Mouse (Mus musculus) embryonic facial prominence, embryonic 15.5 days (tissue): ENCODE data around the gene Epb41. TPM values are rescaled to one million over a fixed set of nuclear protein-coding genes. Genes with fewer than 3 reads are reported as not detected.

Experiments
- ATAC-seq: fragments of 200-750 bp; cut with Nextera tagmentation; 2 replicates; pipeline ENCODE4 v1.8.0; 2017; ENCODE audit warnings: low read depth, moderate TSS enrichment; ENCODE audit not compliant: insufficient number of reproducible peaks, low FRiP score, low TSS enrichment
- H3K27ac ChIP-seq: fragments of 300-500 bp; sonication (generic); replicated peaks from 2 replicates; pipeline ENCODE4 v1.5.1; 2015; ENCODE audit warnings: mild to moderate bottlenecking, inconsistent platforms
- H3K27me3 ChIP-seq: fragments of 300-500 bp; sonication (generic); 2 replicates; pipeline ENCODE4 v1.6.1; 2015; ENCODE audit warnings: inconsistent platforms
- H3K36me3 ChIP-seq: fragments of 300-500 bp; sonication (generic); 2 replicates; pipeline ENCODE4 v1.6.1; 2015; ENCODE audit warnings: mild to moderate bottlenecking, inconsistent platforms
- H3K4me1 ChIP-seq: fragments of 300-500 bp; sonication (generic); 2 replicates; pipeline ENCODE4 v1.6.1; 2015; ENCODE audit warnings: inconsistent platforms
- H3K4me2 ChIP-seq: fragments of 300-500 bp; sonication (generic); replicated peaks from 2 replicates; pipeline ENCODE4 v1.6.1; 2015; ENCODE audit warnings: mild to moderate bottlenecking, inconsistent platforms
- H3K4me3 ChIP-seq: fragments of 300-500 bp; sonication (generic); replicated peaks from 2 replicates; pipeline ENCODE4 v1.5.1; 2015; ENCODE audit warnings: mild to moderate bottlenecking, inconsistent platforms
- H3K9ac ChIP-seq: fragments of 300-500 bp; sonication (generic); 2 replicates; pipeline ENCODE4 v1.6.1; 2015; ENCODE audit warnings: inconsistent platforms
- H3K9me3 ChIP-seq: fragments of 300-500 bp; sonication (generic); replicated peaks from 2 replicates; pipeline ENCODE4 v1.6.1; 2016; ENCODE audit warnings: inconsistent platforms
- WGBS: fragments of 180-500 bp; shearing (Covaris S2); methylation state at CpG from one replicate; pipeline ENCODE4 v1.1.7; 2015; 5-methylcytosine and 5-hydroxymethylcytosine counted together
- polyA plus RNA-seq: library from polyadenylated mRNA; unstranded; fragments of >200 nt; fragmentation: Nextera tagmentation; extraction: Ambion mirVana; gene quantifications from 2 replicates; pipeline ENCODE4 v1.2.1, GENCODE M21; 2015

The Epb41 gene
- polyA plus RNA-seq, 1 experiment from 2014 or later: 58.0 TPM

GRCm38 (mm10) chr4:131940846-131941245 lies 134.3 kb downstream of the Epb41 start:
- no peak overlapping the region for H3K4me3 ChIP-seq
- H3K27me3 ChIP-seq: no peaks in the 10 kb centered on the region
- H3K27ac ChIP-seq: no peak overlapping the region
- no peaks in the 10 kb centered on the region for H3K9me3 ChIP-seq
- peaks cover 13% of the 10 kb centered on the region for H3K4me1 ChIP-seq
- H3K9ac ChIP-seq: no peak overlapping the region
- ATAC-seq: no peak
- WGBS: 92% methylated on average over 4 of the region's 4 CpGs
- no peak overlapping the region for H3K4me2 ChIP-seq
- H3K36me3 ChIP-seq: peaks cover 9% of the 10 kb centered on the region; the same call in 1 of the 2 replicates

GRCm38 (mm10) chr4:131939459-131939858 lies 135.7 kb downstream of the Epb41 start:
- no peak overlapping the region for H3K27ac ChIP-seq
- H3K9ac ChIP-seq: no peak overlapping the region
- no peak for ATAC-seq
- H3K9me3 ChIP-seq: no peaks in the 10 kb centered on the region
- WGBS: 88% methylated on average over 2 of the region's 2 CpGs
- H3K36me3 ChIP-seq: peaks cover 15% of the 10 kb centered on the region
- H3K4me2 ChIP-seq: no peak overlapping the region
- H3K4me1 ChIP-seq: peaks cover 17% of the 10 kb centered on the region
- no peaks in the 10 kb centered on the region for H3K27me3 ChIP-seq
- no peak overlapping the region for H3K4me3 ChIP-seq

GRCm38 (mm10) chr4:131929146-131929545 lies 146.0 kb downstream of the Epb41 start:
- 77% methylated on average over 6 of the region's 6 CpGs for WGBS

GRCm38 (mm10) chr4:131924096-131924810 lies 150.9 kb downstream of the Epb41 start:
- Histone ChIP-seq H3K27me3 (peaks cover 20% of the 10 kb centered on the region), H3K4me1 (peaks cover 62% of the 10 kb centered on the region), H3K36me3 (peaks cover 18% of the 10 kb centered on the region), H3K4me3 (no peak overlapping the region), H3K27ac (peak overlapping the region; percentile 31), H3K9ac (no peak overlapping the region), H3K9me3 (no peaks in the 10 kb centered on the region), H3K4me2 (0 out of 2 replicates have a peak overlapping the region, but pooled peaks have one; percentile 5)
- ATAC-seq: no peak
- 47% methylated on average over 6 of the region's 6 CpGs for WGBS

More at GRCm38 (mm10) chr4:131929146-131929545, 146.0 kb downstream of the Epb41 start:
- Histone ChIP-seq H3K9ac (no peak overlapping the region), H3K27me3 (no peaks in the 10 kb centered on the region), H3K9me3 (no peaks in the 10 kb centered on the region), H3K36me3 (peaks cover 38% of the 10 kb centered on the region), H3K4me2 (no peak overlapping the region), H3K4me3 (no peak overlapping the region), H3K27ac (no peak overlapping the region), H3K4me1 (peaks cover 19% of the 10 kb centered on the region)
- ATAC-seq: no peak

GRCm38 (mm10) chr4:131922404-131922803 lies 152.7 kb downstream of the Epb41 start:
- Histone ChIP-seq H3K27ac (0 out of 2 replicates have a peak overlapping the region, but pooled peaks have one; percentile 95), H3K27me3 (peaks cover 20% of the 10 kb centered on the region), H3K9ac (peak overlapping the region; percentile 45), H3K4me3 (peak overlapping the region; percentile 67), H3K4me2 (peak overlapping the region; percentile 79), H3K36me3 (peaks cover 6% of the 10 kb centered on the region; the same call in 1 of the 2 replicates), H3K4me1 (peaks cover 77% of the 10 kb centered on the region), H3K9me3 (no peaks in the 10 kb centered on the region)
- WGBS: 55% methylated on average over 15 of the region's 15 CpGs
- ATAC-seq: no peak

GRCm38 (mm10) chr4:131921461-131922346 lies 153.4 kb downstream of the Epb41 start, which contains the start of gene Tmem200b:
TSS of gene Tmem200b (plus strand) at chr4:131921771.
- Histone ChIP-seq H3K4me1 (peaks cover 83% of the 10 kb centered on the region), H3K27me3 (peaks cover 24% of the 10 kb centered on the region), H3K4me2 (peak within 1 kb of the TSS; percentile 79), H3K9me3 (no peaks in the 10 kb centered on the region), H3K36me3 (peaks cover 6% of the 10 kb centered on the region; the same call in 1 of the 2 replicates), H3K9ac (peak within 1 kb of the TSS; percentile 45), H3K4me3 (peak within 1 kb of the TSS; percentile 67), H3K27ac (peak within 1 kb of the TSS; percentile 95)
- ATAC-seq: no peak
- under 1% methylated on average over 97 of the region's 130 CpGs for WGBS

GRCm38 (mm10) chr4:131920595-131921351 lies 154.3 kb downstream of the Epb41 start:
- H3K9ac ChIP-seq: peak overlapping the region; percentile 45
- no peaks in the 10 kb centered on the region for H3K9me3 ChIP-seq
- peaks cover 6% of the 10 kb centered on the region; the same call in 1 of the 2 replicates for H3K36me3 ChIP-seq
- WGBS: under 1% methylated on average over 71 of the region's 76 CpGs
- H3K27me3 ChIP-seq: peaks cover 33% of the 10 kb centered on the region
- peak; percentile 0; the same call in 1 of the 2 replicates for ATAC-seq
- H3K4me2 ChIP-seq: peak overlapping the region; percentile 79
- peak overlapping the region; percentile 95 for H3K27ac ChIP-seq
- H3K4me3 ChIP-seq: peak overlapping the region; percentile 67
- peaks cover 90% of the 10 kb centered on the region for H3K4me1 ChIP-seq

GRCm38 (mm10) chr4:131920141-131920594 lies 155.0 kb downstream of the Epb41 start:
- Histone ChIP-seq H3K4me3 (peak overlapping the region; percentile 67), H3K4me1 (peaks cover 90% of the 10 kb centered on the region), H3K27ac (peak overlapping the region; percentile 95), H3K4me2 (peak overlapping the region; percentile 79), H3K36me3 (peaks cover 6% of the 10 kb centered on the region; the same call in 1 of the 2 replicates), H3K9ac (peak overlapping the region; percentile 45; the same call in 1 of the 2 replicates), H3K27me3 (peaks cover 35% of the 10 kb centered on the region), H3K9me3 (no peaks in the 10 kb centered on the region)
- ATAC-seq: peak; percentile 53
- 1% methylated on average over 39 of the region's 51 CpGs for WGBS

GRCm38 (mm10) chr4:131919506-131920140 lies 155.5 kb downstream of the Epb41 start:
- peak overlapping the region; percentile 67 for H3K4me3 ChIP-seq
- H3K9ac ChIP-seq: 0 out of 2 replicates have a peak overlapping the region, but pooled peaks have one; percentile 45
- H3K4me2 ChIP-seq: peak overlapping the region; percentile 79
- 14% methylated on average over 15 of the region's 15 CpGs for WGBS
- H3K27ac ChIP-seq: peak overlapping the region; percentile 95
- peaks cover 35% of the 10 kb centered on the region for H3K27me3 ChIP-seq
- peaks cover 6% of the 10 kb centered on the region; the same call in 1 of the 2 replicates for H3K36me3 ChIP-seq
- peaks cover 90% of the 10 kb centered on the region for H3K4me1 ChIP-seq
- no peak for ATAC-seq
- no peaks in the 10 kb centered on the region for H3K9me3 ChIP-seq
